Mouse (Mus musculus) hindbrain, embryonic 11.5 days (tissue): ENCODE results near the gene Ccdc146. TPM values are rescaled to one million over a fixed set of nuclear protein-coding genes. Genes with fewer than 3 reads are reported as not detected.

Experiments used
- ATAC-seq: fragments of 200-750 bp; cut with Nextera tagmentation; 2 replicates; pipeline ENCODE4 v1.8.0; 2017; ENCODE audit warnings: mild to moderate bottlenecking, moderate TSS enrichment, moderate library complexity; ENCODE audit not compliant: low FRiP score
- DNase-seq: peaks from one replicate; pipeline ENCODE4 v3.0.0-alpha.2; 2015; ENCODE audit warnings: low spot score
- H3K27ac ChIP-seq: fragments of 300-500 bp; sonication (generic); 2 replicates; pipeline ENCODE4 v1.5.1; 2014; ENCODE audit warnings: mild to moderate bottlenecking, low read depth, low read length
- H3K27me3 ChIP-seq: fragments of 300-500 bp; sonication (generic); 2 replicates; pipeline ENCODE4 v1.6.1; 2014; ENCODE audit warnings: mild to moderate bottlenecking, low read length, moderate library complexity, mixed read lengths; ENCODE audit not compliant: control insufficient read depth, insufficient read depth
- H3K36me3 ChIP-seq: fragments of 300-500 bp; sonication (generic); 2 replicates; pipeline ENCODE4 v1.6.1; 2014; ENCODE audit warnings: mild to moderate bottlenecking, low read length, moderate library complexity, mixed read lengths; ENCODE audit not compliant: control insufficient read depth, insufficient read depth
- H3K4me1 ChIP-seq: fragments of 300-500 bp; sonication (generic); replicated peaks from 2 replicates; pipeline ENCODE4 v1.6.1; 2014; ENCODE audit warnings: low read length, mixed read lengths; ENCODE audit not compliant: control insufficient read depth, insufficient read depth
- H3K4me2 ChIP-seq: fragments of 300-500 bp; sonication (generic); replicated peaks from 2 replicates; pipeline ENCODE4 v1.6.1; 2014; ENCODE audit warnings: mild to moderate bottlenecking, low read depth, low read length
- H3K4me3 ChIP-seq: fragments of 300-500 bp; sonication (generic); 2 replicates; pipeline ENCODE4 v1.5.1; 2014; ENCODE audit warnings: low read depth, low read length
- H3K9ac ChIP-seq: fragments of 300-500 bp; sonication (generic); 2 replicates; pipeline ENCODE4 v1.6.1; 2014; ENCODE audit warnings: low read depth, low read length
- H3K9me3 ChIP-seq: fragments of 300-500 bp; sonication (generic); 2 replicates; pipeline ENCODE4 v1.6.1; 2016; ENCODE audit warnings: low read length; ENCODE audit not compliant: control insufficient read depth
- WGBS: fragments of 180-500 bp; shearing (Covaris S2); extraction: QIAGEN DNeasy Blood & Tissue Kit; methylation state at CpG from one replicate; pipeline ENCODE4 v1.1.7; 2014; 5-methylcytosine and 5-hydroxymethylcytosine counted together
- polyA plus RNA-seq: library from polyadenylated mRNA; unstranded; fragments of >200 nt; fragmentation: Nextera tagmentation; extraction: Ambion mirVana; gene quantifications from 2 replicates; pipeline ENCODE4 v1.2.1, GENCODE M21; 2014

Gene Ccdc146
- polyA plus RNA-seq, 1 experiment from 2014 or later = 0.88 TPM

DNA sequence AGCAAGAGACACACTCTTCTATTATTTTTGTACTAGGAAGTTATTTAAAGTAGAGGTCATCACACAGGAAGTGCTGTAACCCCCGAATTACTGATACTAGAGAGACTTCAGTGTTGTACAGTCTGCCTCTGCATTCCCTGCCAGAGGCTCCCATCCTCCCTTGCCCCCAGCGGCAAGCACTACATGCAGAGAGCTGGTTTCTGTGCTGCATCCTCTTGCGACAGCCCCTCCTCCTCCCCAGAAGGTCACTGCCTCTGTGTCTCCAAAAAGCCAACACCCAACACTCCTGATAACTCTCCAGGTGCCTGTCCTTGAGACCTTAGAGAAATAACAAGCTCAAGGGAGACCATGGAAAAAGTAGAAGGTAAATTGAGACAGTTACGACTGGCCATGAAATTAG, 167.4 kb downstream of the Ccdc146 start:
- no peak overlapping the region for H3K4me2 ChIP-seq
- 68% methylated on average over 4 of the region's 4 CpGs for WGBS
- DNase-seq = no peak
- ATAC-seq = no peak
- no peaks in the 10 kb centered on the region for H3K27me3 ChIP-seq
- H3K27ac ChIP-seq = no peak overlapping the region
- H3K9ac ChIP-seq = no peak overlapping the region
- H3K4me3 ChIP-seq = no peak overlapping the region
- no peaks in the 10 kb centered on the region for H3K9me3 ChIP-seq
- no peaks in the 10 kb centered on the region; the same call in 1 of the 2 replicates for H3K4me1 ChIP-seq
- H3K36me3 ChIP-seq = no peaks in the 10 kb centered on the region

DNA sequence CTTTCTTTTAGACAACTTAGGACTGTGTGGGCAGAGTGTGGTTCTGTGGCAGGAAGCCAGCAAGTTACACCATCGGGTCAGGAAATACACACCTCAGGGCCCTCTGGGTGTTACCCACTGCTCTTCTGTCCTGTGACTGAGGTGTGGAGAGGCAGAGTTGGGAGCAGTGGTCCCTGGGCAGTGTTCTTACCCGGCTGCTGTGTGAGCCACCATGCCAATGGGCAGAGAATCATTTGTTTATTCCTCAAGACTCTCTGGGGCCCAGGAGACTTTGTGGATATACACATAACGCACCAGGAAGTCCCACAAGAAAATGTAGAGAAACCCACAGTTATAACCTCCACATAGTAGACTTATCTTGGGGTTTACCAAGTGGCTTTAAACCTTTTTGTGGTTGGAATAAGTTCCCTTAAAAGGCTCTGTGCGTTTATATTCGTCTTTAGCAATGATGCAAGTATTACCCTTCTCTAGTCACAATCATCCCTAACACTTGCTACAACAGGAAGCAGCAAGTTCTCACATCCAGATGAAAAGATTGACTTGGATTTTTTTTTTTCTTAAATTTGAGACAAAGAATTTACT, 168.8 kb downstream of the Ccdc146 start:
- DNase-seq = no peak
- H3K27me3 ChIP-seq = no peaks in the 10 kb centered on the region
- 90% methylated on average over 5 of the region's 5 CpGs for WGBS
- no peak for ATAC-seq
- no peaks in the 10 kb centered on the region for H3K4me1 ChIP-seq
- H3K9me3 ChIP-seq = no peaks in the 10 kb centered on the region
- no peak overlapping the region for H3K4me3 ChIP-seq
- H3K27ac ChIP-seq = no peak overlapping the region
- H3K4me2 ChIP-seq = no peak overlapping the region
- no peaks in the 10 kb centered on the region for H3K36me3 ChIP-seq
- no peak overlapping the region for H3K9ac ChIP-seq

DNA sequence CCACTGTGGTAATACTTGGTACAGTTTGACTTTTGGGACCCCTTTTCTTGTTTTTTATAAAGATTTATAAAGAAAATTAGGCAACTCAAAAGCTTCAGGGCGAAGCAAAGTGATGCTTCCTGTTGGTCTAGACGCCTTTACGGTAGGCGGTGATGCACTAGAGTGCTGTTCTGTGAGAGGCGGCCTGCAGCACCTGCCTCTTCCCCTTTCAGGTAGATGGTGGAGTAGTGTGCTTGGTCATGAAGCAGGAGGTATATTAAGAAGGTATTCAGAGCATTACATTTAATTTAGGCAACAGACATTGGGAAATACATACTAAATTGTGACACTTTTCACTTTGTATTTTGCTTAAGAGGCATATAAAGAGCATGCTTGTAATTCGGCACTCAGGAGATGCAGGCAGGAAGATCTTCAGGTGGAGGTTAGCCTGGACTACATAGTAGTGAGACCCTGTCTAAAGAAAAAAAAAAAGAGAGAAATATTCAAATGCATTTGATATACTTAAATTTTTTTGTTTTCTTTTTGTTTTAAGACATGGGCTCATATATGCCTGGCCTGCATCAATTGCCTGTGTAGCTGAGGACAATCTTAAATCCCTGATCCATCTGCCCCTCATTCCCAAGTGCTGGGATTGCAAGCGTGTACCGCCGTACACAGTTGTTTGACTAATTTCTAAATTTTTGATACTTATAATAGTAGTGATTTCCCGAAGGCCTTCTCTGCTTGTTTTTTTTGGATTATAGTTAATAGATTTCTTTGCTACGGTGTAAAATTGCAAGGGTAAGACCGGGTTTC, 169.5 kb downstream of the Ccdc146 start:
- ATAC-seq = no peak
- H3K4me3 ChIP-seq = no peak overlapping the region
- H3K9ac ChIP-seq = no peak overlapping the region
- no peaks in the 10 kb centered on the region for H3K4me1 ChIP-seq
- H3K27ac ChIP-seq = no peak overlapping the region
- H3K4me2 ChIP-seq = no peak overlapping the region
- H3K36me3 ChIP-seq = no peaks in the 10 kb centered on the region
- H3K27me3 ChIP-seq = no peaks in the 10 kb centered on the region
- 92% methylated on average over 12 of the region's 12 CpGs for WGBS
- DNase-seq = no peak
- H3K9me3 ChIP-seq = no peaks in the 10 kb centered on the region

DNA sequence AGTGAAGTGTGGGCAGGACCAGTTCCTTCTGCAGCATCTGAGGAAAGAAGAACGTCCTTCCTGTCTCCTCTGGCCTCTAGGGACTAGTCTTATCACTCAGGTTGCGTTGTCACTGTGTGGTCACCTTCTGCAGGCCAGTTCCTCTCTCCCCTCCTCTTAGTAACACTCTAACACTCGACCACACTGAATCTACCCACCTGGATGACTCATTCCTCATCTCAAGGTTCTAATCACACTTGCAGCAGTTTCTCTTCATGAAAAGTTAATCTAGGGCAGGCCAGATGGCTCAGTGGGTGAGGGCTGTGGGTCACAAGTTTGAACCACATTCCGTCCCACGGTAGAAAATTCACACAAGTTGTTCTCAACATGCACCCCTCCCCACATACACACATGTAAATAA, 175.6 kb downstream of the Ccdc146 start:
- no peaks in the 10 kb centered on the region for H3K9me3 ChIP-seq
- no peaks in the 10 kb centered on the region for H3K36me3 ChIP-seq
- no peak overlapping the region for H3K9ac ChIP-seq
- ATAC-seq (no peak), DNase-seq (no peak)
- H3K4me2 ChIP-seq = no peak overlapping the region
- H3K27ac ChIP-seq = no peak overlapping the region
- H3K27me3 ChIP-seq = no peaks in the 10 kb centered on the region
- WGBS = 84% methylated on average over 5 of the region's 5 CpGs
- no peaks in the 10 kb centered on the region for H3K4me1 ChIP-seq
- no peak overlapping the region for H3K4me3 ChIP-seq

DNA sequence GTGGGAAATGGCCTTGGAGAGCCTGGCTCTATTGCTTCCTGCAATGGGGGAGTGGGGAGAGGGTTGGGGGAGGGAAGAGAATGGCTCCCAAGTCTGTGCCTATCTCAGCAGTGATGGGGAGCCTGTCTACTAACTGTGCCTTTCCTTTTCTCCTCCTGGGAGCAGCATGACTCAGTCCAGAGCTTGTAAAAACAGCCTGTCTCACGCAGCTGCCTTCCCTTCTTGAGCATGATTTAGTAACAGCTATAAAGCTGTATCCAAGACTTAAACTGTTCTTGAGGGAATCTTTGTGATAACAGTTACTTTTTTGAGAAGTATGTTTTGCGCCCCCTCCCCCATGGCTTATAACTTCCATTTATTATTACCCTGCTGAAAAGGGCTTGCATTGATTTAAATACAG, 176.6 kb downstream of the Ccdc146 start:
- DNase-seq (no peak), ATAC-seq (no peak)
- Histone ChIP-seq H3K4me1 (no peaks in the 10 kb centered on the region), H3K36me3 (no peaks in the 10 kb centered on the region), H3K9ac (no peak overlapping the region), H3K4me2 (no peak overlapping the region), H3K9me3 (no peaks in the 10 kb centered on the region), H3K27me3 (no peaks in the 10 kb centered on the region), H3K4me3 (no peak overlapping the region), H3K27ac (no peak overlapping the region)
- 79% methylated on average over 2 of the region's 2 CpGs for WGBS

DNA sequence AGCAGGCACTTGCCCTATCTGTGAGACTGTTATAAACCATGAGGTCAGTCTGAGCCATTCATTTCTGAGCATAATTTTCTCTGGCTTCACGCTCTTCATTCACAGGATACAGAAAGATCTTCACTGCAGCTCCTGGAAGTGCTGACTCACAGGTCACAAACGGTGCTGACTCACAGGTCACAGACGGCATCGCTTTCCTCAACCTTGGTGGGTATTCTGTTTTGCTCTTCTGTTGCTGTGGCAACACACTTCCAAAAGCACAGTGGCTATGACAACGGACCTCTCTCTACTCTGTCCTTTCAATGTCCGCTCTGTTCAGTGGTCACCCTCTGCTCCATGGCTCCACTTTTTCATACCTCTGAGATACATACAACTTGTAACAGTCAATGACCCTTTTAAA, 177.7 kb downstream of the Ccdc146 start:
- DNase-seq = no peak
- Histone ChIP-seq H3K9me3 (no peaks in the 10 kb centered on the region), H3K4me2 (no peak overlapping the region), H3K4me1 (no peaks in the 10 kb centered on the region), H3K9ac (no peak overlapping the region), H3K36me3 (no peaks in the 10 kb centered on the region), H3K4me3 (no peak overlapping the region), H3K27ac (no peak overlapping the region), H3K27me3 (no peaks in the 10 kb centered on the region)
- WGBS = 73% methylated on average over 6 of the region's 6 CpGs
- no peak for ATAC-seq

DNA sequence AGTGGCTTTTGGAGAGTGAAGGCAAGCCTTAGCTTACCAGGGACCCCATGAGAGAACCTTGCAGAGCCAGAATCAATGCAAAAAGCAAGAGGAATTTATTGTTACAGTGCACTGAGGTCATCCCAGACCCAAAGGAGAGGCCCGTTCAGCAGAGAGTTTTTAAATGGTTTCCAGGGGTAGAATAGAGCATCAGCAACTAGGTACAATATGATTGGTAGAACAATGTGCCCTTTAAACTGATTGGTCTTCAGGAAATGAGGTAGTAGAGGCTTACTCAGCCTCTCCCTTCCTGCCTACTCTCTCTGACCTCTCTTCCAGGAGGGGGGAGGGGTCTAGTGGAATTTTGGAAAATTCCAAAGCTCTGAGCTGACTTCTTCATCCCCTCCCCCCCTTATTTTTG, 179.2 kb downstream of the Ccdc146 start:
- Histone ChIP-seq H3K4me3 (no peak overlapping the region), H3K4me1 (no peaks in the 10 kb centered on the region), H3K4me2 (no peak overlapping the region), H3K36me3 (no peaks in the 10 kb centered on the region), H3K27me3 (no peaks in the 10 kb centered on the region), H3K9ac (no peak overlapping the region), H3K9me3 (no peaks in the 10 kb centered on the region), H3K27ac (no peak overlapping the region)
- ATAC-seq (no peak), DNase-seq (no peak)
- 82% methylated on average over 1 of the region's 1 CpGs for WGBS

DNA sequence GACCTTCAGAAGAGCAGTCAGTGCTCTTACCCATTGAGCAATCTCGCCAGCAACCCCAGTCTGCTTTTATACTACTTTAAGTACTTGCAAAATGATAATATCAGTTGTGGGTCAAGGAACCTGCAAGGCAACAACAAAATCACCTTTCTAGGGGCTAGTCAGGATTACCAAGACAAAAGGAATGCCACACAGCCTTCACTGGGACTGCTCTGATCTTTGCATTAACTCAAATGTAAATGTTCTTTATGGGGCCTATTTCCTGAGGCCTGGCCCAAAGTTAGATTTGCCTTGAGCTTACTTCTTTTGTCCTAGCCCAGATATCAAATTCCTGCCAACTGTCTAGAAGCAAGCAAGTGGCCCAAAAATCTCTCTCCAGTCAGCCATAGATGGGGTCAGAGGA, 179.9 kb downstream of the Ccdc146 start:
- H3K4me1 ChIP-seq = no peaks in the 10 kb centered on the region
- H3K27ac ChIP-seq = no peak overlapping the region
- no peaks in the 10 kb centered on the region for H3K36me3 ChIP-seq
- no peak overlapping the region for H3K4me3 ChIP-seq
- no peak overlapping the region for H3K4me2 ChIP-seq
- no peak for ATAC-seq
- no peak overlapping the region for H3K9ac ChIP-seq
- WGBS = 80% methylated on average over 1 of the region's 1 CpGs
- DNase-seq = no peak
- H3K27me3 ChIP-seq = no peaks in the 10 kb centered on the region
- no peaks in the 10 kb centered on the region for H3K9me3 ChIP-seq
